Mouse (Mus musculus) thymus, postnatal 0 days (tissue): ENCODE measurements around the gene Mta3. TPM values are rescaled to one million over a fixed set of nuclear protein-coding genes. Genes with fewer than 3 reads are reported as not detected.
"Not testable (repeated sequence)": the region's sequence is repeated elsewhere in the genome, so short reads cannot be mapped to it uniquely, and the experiment has no call there.

Source experiments
- DNase-seq: peaks from one replicate; pipeline ENCODE4 v3.0.0-alpha.2; 2015; ENCODE audit warnings: low spot score
- polyA plus RNA-seq: library from polyadenylated mRNA; unstranded; fragments of >200 nt; fragmentation: Nextera tagmentation; extraction: Ambion mirVana; gene quantifications from 2 replicates; pipeline ENCODE4 v1.2.1, GENCODE M21; 2015

Gene Mta3
- polyA plus RNA-seq, 1 experiment from 2014 or later, result 67.0 TPM

DNA sequence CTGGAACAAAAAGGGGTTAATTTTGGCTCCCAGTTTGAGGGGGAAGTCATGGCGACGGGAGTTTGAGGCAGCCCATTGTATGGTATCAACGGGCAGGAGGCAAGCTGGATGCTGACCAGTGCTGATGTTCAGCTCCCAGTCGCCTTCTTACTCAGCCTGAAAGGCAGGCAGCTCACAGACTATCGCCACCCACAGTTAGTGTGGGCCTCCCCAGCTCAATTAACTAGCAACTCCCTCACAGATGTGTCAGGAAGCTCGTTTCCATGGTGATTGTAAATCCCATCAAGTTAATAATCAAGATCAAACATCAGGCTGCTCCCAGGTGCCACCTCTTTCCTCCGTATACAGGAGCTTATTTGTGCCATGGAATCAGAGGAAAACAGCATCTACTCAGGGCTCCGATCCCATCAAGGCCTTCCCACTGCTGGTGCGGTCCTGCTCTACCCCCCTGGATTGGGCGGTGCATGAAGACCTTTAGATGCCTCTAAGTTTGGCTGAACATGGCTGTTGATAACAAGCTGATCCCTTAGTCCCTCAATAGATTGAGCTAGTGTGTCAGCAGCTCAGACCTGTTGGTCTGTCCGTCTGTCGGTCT, 143.2 kb downstream of the Mta3 start:
- DNase-seq, result no peak

DNA sequence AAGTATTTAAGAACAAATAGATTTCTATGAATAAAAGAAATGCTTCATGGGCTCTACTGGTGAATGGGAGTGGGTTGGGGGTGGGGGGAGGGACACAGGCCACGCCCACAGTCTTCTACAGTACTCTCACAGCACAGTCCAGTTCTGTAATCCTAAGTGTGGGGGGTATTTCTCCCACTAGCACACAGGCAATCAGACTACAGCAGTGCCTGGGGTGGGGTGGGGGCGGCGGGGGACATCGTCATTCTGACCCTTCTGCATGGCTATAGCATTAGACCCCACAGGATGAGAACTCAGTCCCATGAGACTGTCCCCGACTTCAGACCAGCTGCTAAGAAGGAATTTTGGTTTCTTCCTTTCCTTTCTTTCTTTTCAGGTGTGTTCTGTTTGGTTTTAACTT, 143.8 kb downstream of the Mta3 start:
- no peak for DNase-seq

DNA sequence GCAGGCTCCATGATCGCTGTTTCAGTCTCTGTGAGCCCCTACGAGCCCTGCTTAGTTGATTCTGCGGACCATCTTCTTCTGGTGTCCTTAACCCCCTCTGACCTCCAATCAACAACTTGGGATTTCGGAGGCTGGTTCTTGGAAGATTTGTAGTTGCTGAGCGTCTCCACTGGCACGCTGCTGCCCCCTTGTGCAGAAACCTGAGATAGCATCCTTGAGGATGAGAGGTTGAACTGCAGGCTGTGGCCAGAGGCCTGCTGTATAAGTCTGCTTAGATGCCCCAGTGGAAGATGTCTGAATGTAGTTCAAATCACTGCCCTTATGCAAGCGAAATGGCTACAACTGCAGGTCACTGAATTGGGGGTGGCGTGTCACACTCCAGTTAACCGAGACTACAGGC, 144.5 kb downstream of the Mta3 start:
- peak; percentile 84 for DNase-seq

DNA sequence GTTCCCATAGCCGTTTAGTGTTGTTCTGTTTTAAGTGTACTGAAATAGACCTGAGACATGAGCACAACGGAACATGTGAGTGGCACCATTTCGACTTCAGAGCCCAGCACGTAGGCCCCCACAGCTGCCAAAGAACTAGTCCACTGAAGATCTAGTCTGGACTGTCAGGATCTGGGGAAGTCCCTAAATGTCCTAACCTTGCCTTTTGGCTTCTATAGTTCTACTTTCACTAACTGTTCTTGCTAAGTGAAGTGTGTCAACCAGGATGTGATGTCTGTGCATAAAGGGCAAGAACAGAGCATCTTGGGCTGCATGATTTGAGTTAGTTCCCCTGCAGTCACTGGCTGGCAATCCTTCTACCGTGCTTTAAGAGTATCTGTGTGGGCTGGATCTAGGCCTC, 144.9 kb downstream of the Mta3 start:
- DNase-seq, result no peak

DNA sequence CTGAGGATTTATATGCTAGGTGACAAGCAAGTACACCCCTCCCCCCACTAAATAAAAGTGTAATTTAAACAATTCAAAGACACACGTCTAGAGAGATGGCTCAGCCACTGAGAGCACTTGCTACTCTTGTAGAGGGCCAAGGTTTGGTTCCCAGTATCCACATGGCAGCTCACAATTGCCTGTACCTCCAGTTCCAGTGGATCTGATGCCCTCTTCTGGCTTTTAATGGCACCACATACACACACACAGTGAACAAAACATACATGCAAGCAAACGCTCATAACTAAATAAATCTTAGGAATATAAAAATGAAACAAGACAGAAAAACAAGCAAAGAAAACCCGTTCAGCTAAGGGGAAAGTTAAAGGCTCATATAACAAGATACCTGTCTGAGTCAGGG, 147.9 kb downstream of the Mta3 start:
- no peak for DNase-seq

DNA sequence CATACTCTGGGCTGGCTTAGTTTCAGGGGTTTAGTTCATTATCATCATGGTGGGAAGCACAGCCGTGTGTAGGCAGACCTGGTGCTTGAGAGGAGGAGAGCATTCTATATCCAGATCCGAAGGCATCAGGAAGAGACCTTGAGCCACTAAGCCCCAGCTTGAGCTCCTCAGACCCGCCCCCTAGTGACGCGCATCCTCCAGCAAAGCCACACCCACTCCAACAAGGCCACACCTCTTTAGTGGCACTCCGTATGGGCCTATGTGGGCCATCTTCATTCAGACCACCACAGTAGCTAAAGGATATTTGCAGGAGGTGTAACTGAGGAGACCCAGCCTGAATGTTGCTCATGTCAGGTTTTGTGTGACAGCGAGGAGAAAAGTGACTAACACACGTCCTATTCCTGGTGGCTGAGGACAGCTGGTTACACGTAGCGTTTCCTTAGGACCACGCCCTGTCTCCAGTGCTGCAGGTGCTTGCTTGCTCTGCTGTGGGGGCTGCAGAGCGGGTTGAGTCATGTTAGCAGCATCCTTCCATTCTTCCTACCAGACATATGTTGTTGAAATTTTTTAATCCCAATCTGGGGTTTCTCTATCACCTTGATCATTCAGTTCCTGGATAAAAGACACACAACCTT, 148.4 kb downstream of the Mta3 start:
- peak; percentile 80 for DNase-seq

DNA sequence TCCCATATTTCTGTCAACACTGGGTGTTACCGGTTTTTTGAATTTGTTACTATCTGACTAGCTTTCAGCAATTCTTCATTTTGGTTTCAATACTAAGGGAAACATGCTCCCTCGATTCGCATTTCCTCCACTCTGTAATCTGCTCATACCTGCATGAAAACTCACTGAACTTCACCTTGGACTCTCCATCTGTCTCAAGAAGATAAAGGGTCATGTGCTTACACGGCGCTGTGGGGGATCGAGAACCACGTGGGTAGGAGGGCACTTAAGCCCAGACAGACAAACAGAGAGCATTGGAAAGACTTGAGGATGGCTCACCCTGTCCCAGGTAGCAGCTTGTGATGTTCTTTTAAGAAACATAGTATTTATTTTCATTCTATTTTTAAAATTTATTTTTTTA, 152.4 kb downstream of the Mta3 start:
- no peak for DNase-seq

DNA sequence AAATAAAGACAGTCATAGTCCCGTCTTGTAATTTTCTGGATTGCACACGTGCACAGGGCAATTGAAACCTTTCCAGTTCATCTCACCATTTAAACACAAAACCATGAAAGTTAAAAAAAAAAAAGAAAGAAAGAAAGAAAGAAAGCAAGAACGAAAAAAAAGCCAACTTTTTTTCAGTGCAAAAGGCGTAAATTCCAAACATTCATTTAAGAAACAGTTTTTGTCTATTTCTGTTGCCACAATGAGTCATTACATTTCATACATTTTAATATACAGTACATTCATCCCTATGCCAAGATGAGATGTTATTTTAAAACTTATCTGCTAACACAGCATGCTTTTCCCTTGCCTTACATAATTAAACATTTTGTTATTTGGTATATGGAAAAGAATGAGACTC, 153.7 kb downstream of the Mta3 start:
- no peak for DNase-seq

DNA sequence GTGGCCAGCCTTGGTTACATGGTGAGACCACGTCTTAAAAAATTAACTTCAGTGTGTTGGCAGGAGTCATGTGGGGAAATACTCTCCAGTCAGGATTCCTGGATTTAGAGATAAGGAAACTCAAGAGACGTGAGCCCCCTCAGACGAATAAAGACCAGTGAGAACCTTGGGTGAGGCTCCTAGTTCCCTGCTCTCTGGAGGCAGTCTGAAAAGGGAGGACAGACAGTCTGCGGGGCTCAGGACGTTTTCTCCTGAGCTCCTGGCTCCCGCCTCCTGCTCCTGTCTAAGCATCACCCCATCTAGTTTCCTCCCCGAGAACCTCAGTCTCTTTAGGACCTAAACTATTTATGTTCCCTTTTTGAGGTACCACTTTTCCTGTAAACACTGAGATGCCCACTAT, 154.3 kb downstream of the Mta3 start:
- DNase-seq, result no peak

DNA sequence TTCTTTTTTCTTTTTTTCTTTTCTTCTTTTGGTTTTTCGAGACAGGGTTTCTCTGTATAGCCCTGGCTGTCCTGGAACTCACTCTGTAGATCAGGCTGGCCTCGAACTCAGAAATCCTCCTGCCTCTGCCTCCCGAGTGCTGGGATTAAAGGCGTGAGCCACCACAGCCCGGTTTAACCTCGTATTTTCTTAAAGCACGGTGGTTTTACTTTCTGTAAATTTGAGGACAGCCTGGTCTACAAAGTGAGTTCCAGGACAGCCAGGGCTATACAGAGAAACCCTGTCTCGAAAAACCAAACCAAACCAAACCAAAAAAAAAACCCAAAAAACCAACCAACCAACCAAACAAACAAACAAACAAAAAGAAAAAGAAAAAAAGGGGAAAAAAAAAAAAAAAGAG, 155.0 kb downstream of the Mta3 start:
- DNase-seq, result not testable (repeated sequence)

DNA sequence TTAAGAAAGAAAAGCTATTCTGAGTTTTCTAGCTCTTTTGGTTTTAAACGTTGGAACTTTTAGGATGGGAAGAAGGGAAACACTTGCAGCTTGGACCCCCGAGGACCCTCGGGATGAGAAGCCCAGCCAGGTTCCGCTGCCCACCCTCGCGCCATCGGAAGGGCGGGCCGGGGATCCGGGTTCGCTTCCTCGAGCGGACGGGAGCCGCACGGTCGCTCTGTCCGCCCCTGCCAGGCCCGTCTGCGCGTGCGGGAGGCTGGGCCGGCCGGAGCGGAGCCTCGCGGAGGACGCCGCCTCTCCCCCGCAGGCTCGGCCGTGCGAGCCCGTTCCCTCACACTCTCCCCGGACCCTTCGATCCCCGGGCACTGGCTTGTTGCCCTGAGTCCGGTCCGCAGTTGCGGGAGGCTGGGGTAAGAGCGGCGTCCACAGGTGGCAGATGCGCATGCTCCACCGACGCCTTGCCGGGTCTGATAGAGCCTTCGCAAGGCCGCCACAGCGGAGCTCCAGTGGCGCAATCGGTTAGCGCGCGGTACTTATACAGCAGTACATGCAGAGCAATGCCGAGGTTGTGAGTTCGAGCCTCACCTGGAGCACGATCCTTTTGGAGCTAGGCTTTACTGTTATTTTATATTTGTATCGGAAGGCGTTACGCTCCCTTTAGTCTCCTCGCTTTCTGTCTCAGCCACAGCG, 155.6 kb downstream of the Mta3 start:
- peak; percentile 95 for DNase-seq

DNA sequence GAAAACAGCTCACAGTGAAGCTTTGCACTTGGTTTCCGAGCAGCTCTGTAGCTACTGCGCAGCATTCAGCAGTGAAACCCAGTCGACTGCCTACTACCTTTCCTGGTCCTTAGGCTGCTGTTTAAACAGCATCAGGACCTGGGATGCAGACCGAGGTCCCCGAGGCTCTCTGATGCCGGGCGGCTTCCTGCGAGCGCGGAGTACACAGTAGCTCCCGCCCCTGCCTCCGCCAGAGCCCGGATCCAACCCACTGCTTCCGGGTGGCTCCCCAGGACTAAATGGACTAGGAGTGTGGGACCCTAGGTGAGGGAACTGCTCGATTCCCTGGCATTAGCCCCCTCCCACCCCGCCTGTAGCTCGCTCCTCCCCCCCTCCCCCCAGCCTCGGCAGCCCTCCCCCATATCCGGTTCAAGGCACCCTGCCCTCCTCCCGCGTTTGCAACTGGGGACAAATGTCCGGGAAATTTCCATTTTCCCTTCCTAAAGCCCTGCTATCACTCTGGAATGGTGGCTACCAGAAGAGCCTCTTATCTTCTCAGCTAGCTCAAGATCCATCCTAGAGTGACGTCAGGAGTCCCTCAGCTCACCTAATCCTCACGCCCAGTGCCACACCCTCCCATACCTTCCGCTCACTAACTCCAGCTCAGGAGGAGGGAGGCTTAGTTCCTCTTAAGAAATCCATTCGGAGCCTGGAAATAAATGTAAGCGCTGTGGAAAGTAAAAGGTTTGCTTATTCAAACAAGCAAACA, 156.3 kb downstream of the Mta3 start:
- peak; percentile 67 for DNase-seq

DNA sequence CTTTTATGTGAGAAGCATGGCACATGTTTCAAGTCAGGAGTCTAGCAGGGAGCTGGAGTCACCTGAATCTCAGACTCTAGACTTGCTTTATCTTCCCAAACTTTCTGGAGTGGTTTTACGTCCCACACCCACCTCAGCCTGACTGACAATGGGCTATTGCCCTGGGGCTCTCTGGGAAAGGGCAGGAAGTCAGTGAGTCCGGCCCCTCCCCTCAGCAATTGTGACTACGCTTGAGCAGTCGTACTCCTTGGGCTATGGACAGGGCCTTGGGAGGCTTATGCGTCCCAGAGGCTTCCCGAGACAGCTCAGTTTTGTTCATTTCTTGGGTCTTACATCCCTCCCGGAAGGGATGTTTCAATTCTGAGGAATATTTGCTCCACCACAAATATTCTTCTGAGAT, 159.4 kb downstream of the Mta3 start:
- DNase-seq, result no peak

DNA sequence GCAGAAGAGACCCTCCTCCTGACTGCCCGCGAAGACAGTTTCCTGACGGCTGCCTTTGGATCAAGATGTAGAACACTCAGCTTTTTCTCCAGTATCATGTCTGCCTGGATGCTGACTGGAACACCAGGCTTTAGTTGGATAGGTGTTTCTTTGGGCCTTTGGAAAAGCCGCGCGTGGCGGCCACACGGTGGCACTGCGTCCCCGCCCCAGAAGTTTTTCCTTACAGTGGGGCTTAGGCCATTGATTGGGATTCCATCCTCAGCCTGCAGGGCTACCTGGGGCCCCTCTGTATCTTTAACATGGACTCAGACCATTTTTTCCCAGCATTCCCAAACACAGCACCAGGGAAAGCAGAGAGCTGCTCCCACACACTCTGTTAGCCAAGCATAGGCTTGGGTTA, 160.6 kb downstream of the Mta3 start:
- DNase-seq, result no peak

DNA sequence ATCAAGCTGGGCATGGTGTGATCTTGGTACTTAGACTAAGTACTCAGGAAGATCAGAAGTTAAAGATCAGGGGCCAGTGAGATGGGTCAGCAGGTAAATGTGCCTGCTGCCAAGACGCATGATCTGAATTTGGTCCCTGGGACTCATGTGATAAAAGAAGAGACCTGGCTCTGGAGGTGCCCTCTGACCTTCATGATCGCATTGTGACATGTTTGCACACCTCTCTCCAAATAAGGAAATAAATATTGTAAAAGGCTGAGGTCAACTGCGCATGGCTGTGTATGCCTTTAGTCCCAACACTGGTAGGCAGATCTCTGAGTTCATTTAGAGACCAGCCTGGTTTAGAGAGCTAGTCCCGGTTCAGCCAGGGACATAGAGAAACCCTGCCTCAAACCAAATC, 164.4 kb downstream of the Mta3 start:
- no peak for DNase-seq

Other genes starting within 250 kb of the Mta3 start
- 251 and 271 TPM in 2 replicates for gene Cox7a2l, start 188.8 kb upstream of the Mta3 start, polyA plus RNA-seq
- gene Kcng3, start 74.3 kb upstream of the Mta3 start, polyA plus RNA-seq, result 0.06 TPM in 1 of 2 replicates, not detected in the other
- gene Haao, start 141.8 kb downstream of the Mta3 start, polyA plus RNA-seq, result 5.6 and 5.9 TPM in 2 replicates